Mouse (Mus musculus) neural tube, embryonic 13.5 days (tissue): ENCODE measurements around the gene Rnf217. TPM values are rescaled to one million over a fixed set of nuclear protein-coding genes. Genes with fewer than 3 reads are reported as not detected.
A peak's percentile ranks its signal among the peaks of the same experiment; 100 is the strongest.

ENCODE experiments used
- ATAC-seq: fragments of 200-750 bp; cut with Nextera tagmentation; 2 replicates; pipeline ENCODE4 v1.8.0; 2017; ENCODE audit warnings: low read depth, mild to moderate bottlenecking, moderate TSS enrichment, moderate library complexity
- H3K27ac ChIP-seq: fragments of 300-500 bp; sonication (generic); replicated peaks from 2 replicates; pipeline ENCODE4 v1.5.1; 2015; ENCODE audit warnings: moderate library complexity, mild to moderate bottlenecking, inconsistent platforms
- H3K27me3 ChIP-seq: fragments of 300-500 bp; sonication (generic); 2 replicates; pipeline ENCODE4 v1.6.1; 2015; ENCODE audit warnings: mild to moderate bottlenecking, inconsistent platforms
- H3K36me3 ChIP-seq: fragments of 300-500 bp; sonication (generic); 2 replicates; pipeline ENCODE4 v1.6.1; 2015; ENCODE audit warnings: mild to moderate bottlenecking, inconsistent platforms
- H3K4me1 ChIP-seq: fragments of 300-500 bp; sonication (generic); replicated peaks from 2 replicates; pipeline ENCODE4 v1.6.1; 2015; ENCODE audit warnings: inconsistent platforms
- H3K4me2 ChIP-seq: fragments of 300-500 bp; sonication (generic); 2 replicates; pipeline ENCODE4 v1.6.1; 2015; ENCODE audit warnings: inconsistent platforms, mild to moderate bottlenecking, moderate library complexity
- H3K4me3 ChIP-seq: fragments of 300-500 bp; sonication (generic); 2 replicates; pipeline ENCODE4 v1.5.1; 2015; ENCODE audit warnings: mild to moderate bottlenecking, inconsistent platforms
- H3K9ac ChIP-seq: fragments of 300-500 bp; sonication (generic); 2 replicates; pipeline ENCODE4 v1.6.1; 2015; ENCODE audit warnings: moderate library complexity, mild to moderate bottlenecking, inconsistent platforms
- H3K9me3 ChIP-seq: fragments of 300-500 bp; sonication (generic); 2 replicates; pipeline ENCODE4 v1.6.1; 2016; ENCODE audit warnings: inconsistent platforms
- WGBS: fragments of 180-500 bp; shearing (Covaris S2); methylation state at CpG from one replicate; pipeline ENCODE4 v1.1.7; 2015; 5-methylcytosine and 5-hydroxymethylcytosine counted together
- polyA plus RNA-seq: library from polyadenylated mRNA; unstranded; fragments of >200 nt; fragmentation: Nextera tagmentation; extraction: Ambion mirVana; gene quantifications from 2 replicates; pipeline ENCODE4 v1.2.1, GENCODE M21; 2015

Gene Rnf217
- 1.6 and 1.7 TPM in 2 replicates for polyA plus RNA-seq

GRCm38 (mm10) chr10:31609066-31609961 is at the start of gene Rnf217:
Gene Rnf217 (minus strand): TSS chr10:31609184.
- Histone ChIP-seq H3K9ac (peak within 1 kb of the TSS; percentile 98), H3K27ac (peak within 1 kb of the TSS; percentile 80), H3K27me3 (no peaks in the 10 kb centered on the region), H3K4me2 (peak within 1 kb of the TSS; percentile 80), H3K4me3 (peak within 1 kb of the TSS; percentile 90), H3K4me1 (peaks cover 33% of the 10 kb centered on the region), H3K36me3 (no peaks in the 10 kb centered on the region), H3K9me3 (no peaks in the 10 kb centered on the region)
- ATAC-seq, result peak; percentile 91
- WGBS, result under 1% methylated on average over 87 of the region's 106 CpGs

- no peak for ATAC-seq
- Histone ChIP-seq H3K36me3 (no peaks in the 10 kb centered on the region), H3K4me3 (no peak overlapping the region), H3K27me3 (no peaks in the 10 kb centered on the region), H3K9me3 (0 out of 2 replicates have a peak, but pooled peaks cover 1% of the 10 kb centered on the region), H3K27ac (no peak overlapping the region), H3K9ac (no peak overlapping the region), H3K4me1 (no peaks in the 10 kb centered on the region), H3K4me2 (no peak overlapping the region)
- WGBS, result 89% methylated on average over 3 of the region's 3 CpGs
Measured at GRCm38 (mm10) chr10:31647270-31647669, 38.3 kb upstream of the Rnf217 start.

GRCm38 (mm10) chr10:31646083-31646482 is 37.1 kb upstream of the Rnf217 start:
- no peaks in the 10 kb centered on the region for H3K9me3 ChIP-seq
- no peak overlapping the region for H3K9ac ChIP-seq
- H3K4me1 ChIP-seq, result no peaks in the 10 kb centered on the region
- no peaks in the 10 kb centered on the region for H3K36me3 ChIP-seq
- no peak overlapping the region for H3K4me2 ChIP-seq
- 44% methylated on average over 1 of the region's 1 CpGs for WGBS
- no peak for ATAC-seq
- no peaks in the 10 kb centered on the region for H3K27me3 ChIP-seq
- H3K27ac ChIP-seq, result no peak overlapping the region
- H3K4me3 ChIP-seq, result no peak overlapping the region

GRCm38 (mm10) chr10:31635098-31635497 is 26.1 kb upstream of the Rnf217 start:
- no peaks in the 10 kb centered on the region for H3K36me3 ChIP-seq
- WGBS, result 87% methylated on average over 3 of the region's 3 CpGs
- no peaks in the 10 kb centered on the region for H3K9me3 ChIP-seq
- no peaks in the 10 kb centered on the region for H3K4me1 ChIP-seq
- H3K4me3 ChIP-seq, result no peak overlapping the region
- H3K4me2 ChIP-seq, result no peak overlapping the region
- H3K27me3 ChIP-seq, result no peaks in the 10 kb centered on the region
- no peak overlapping the region for H3K9ac ChIP-seq
- ATAC-seq, result no peak
- H3K27ac ChIP-seq, result no peak overlapping the region

- Histone ChIP-seq H3K36me3 (no peaks in the 10 kb centered on the region), H3K4me3 (no peak overlapping the region), H3K9me3 (no peaks in the 10 kb centered on the region), H3K4me1 (no peaks in the 10 kb centered on the region), H3K27ac (no peak overlapping the region), H3K27me3 (no peaks in the 10 kb centered on the region), H3K9ac (no peak overlapping the region), H3K4me2 (no peak overlapping the region)
- WGBS, result 86% methylated on average over 1 of the region's 1 CpGs
- ATAC-seq, result no peak
Measured at GRCm38 (mm10) chr10:31632005-31632404, 23.0 kb upstream of the Rnf217 start.

GRCm38 (mm10) chr10:31615355-31615754 is 6.4 kb upstream of the Rnf217 start:
- H3K9ac ChIP-seq, result no peak overlapping the region
- 45% methylated on average over 2 of the region's 2 CpGs for WGBS
- no peak overlapping the region for H3K4me3 ChIP-seq
- H3K27me3 ChIP-seq, result no peaks in the 10 kb centered on the region
- no peaks in the 10 kb centered on the region for H3K9me3 ChIP-seq
- H3K4me2 ChIP-seq, result no peak overlapping the region
- no peaks in the 10 kb centered on the region for H3K4me1 ChIP-seq
- no peak for ATAC-seq
- H3K36me3 ChIP-seq, result no peaks in the 10 kb centered on the region
- H3K27ac ChIP-seq, result no peak overlapping the region

GRCm38 (mm10) chr10:31614111-31614510 is 5.1 kb upstream of the Rnf217 start:
- Histone ChIP-seq H3K4me2 (no peak overlapping the region), H3K27ac (no peak overlapping the region), H3K27me3 (no peaks in the 10 kb centered on the region), H3K4me3 (no peak overlapping the region), H3K9me3 (no peaks in the 10 kb centered on the region), H3K4me1 (no peaks in the 10 kb centered on the region; the same call in 1 of the 2 replicates), H3K36me3 (no peaks in the 10 kb centered on the region), H3K9ac (no peak overlapping the region)
- ATAC-seq, result no peak
- WGBS, result 94% methylated on average over 1 of the region's 1 CpGs

- H3K36me3 ChIP-seq, result no peaks in the 10 kb centered on the region
- H3K27me3 ChIP-seq, result no peaks in the 10 kb centered on the region
- under 1% methylated on average over 55 of the region's 60 CpGs for WGBS
- peak overlapping the region; percentile 80 for H3K4me2 ChIP-seq
- H3K27ac ChIP-seq, result peak overlapping the region; percentile 80
- H3K9ac ChIP-seq, result peak overlapping the region; percentile 98
- ATAC-seq, result peak; percentile 66
- H3K9me3 ChIP-seq, result no peaks in the 10 kb centered on the region
- H3K4me1 ChIP-seq, result peaks cover 33% of the 10 kb centered on the region
- peak overlapping the region; percentile 90 for H3K4me3 ChIP-seq
Measured at GRCm38 (mm10) chr10:31608441-31609065, 431 bp downstream of the Rnf217 start.

- Histone ChIP-seq H3K4me3 (peak overlapping the region; percentile 90), H3K27me3 (no peaks in the 10 kb centered on the region), H3K4me1 (peaks cover 33% of the 10 kb centered on the region), H3K27ac (peak overlapping the region; percentile 50), H3K4me2 (peak overlapping the region; percentile 80), H3K9ac (peak overlapping the region; percentile 98), H3K36me3 (no peaks in the 10 kb centered on the region), H3K9me3 (no peaks in the 10 kb centered on the region)
- no peak for ATAC-seq
- WGBS, result 15% methylated on average over 11 of the region's 11 CpGs
Measured at GRCm38 (mm10) chr10:31606981-31607867, 1.8 kb downstream of the Rnf217 start.

GRCm38 (mm10) chr10:31603855-31604254 is 5.1 kb downstream of the Rnf217 start:
- Histone ChIP-seq H3K9me3 (no peaks in the 10 kb centered on the region), H3K27ac (no peak overlapping the region), H3K9ac (no peak overlapping the region), H3K4me2 (no peak overlapping the region), H3K36me3 (no peaks in the 10 kb centered on the region), H3K27me3 (no peaks in the 10 kb centered on the region), H3K4me1 (peaks cover 33% of the 10 kb centered on the region), H3K4me3 (no peak overlapping the region)
- ATAC-seq, result no peak
- 94% methylated on average over 4 of the region's 4 CpGs for WGBS

GRCm38 (mm10) chr10:31600116-31600515 is 8.9 kb downstream of the Rnf217 start:
- Histone ChIP-seq H3K9ac (no peak overlapping the region), H3K27me3 (no peaks in the 10 kb centered on the region), H3K4me3 (no peak overlapping the region), H3K4me2 (no peak overlapping the region), H3K27ac (no peak overlapping the region), H3K9me3 (no peaks in the 10 kb centered on the region), H3K4me1 (0 out of 2 replicates have a peak, but pooled peaks cover 1% of the 10 kb centered on the region), H3K36me3 (no peaks in the 10 kb centered on the region)
- WGBS, result 87% methylated on average over 6 of the region's 6 CpGs
- ATAC-seq, result no peak
